Mouse (Mus musculus) liver, adult 2 months (tissue): Measurements from ENCODE around the gene Trim9.

ENCODE experiments used
- CTCF ChIP-seq: fragments of 200-500 bp; IDR thresholded peaks from 2 replicates; pipeline ENCODE4 v1.5.1; 2011; ENCODE audit warnings: low read depth, low read length, control low read depth
- POLR2A ChIP-seq: fragments of 200-500 bp; IDR thresholded peaks from 2 replicates; pipeline ENCODE4 v1.6.1; 2011; ENCODE audit warnings: low read length, control low read depth; ENCODE audit not compliant: insufficient read depth; ENCODE audit errors: extremely low read depth

GRCm38 (mm10) chr12:70329059-70329458 is 18.4 kb downstream of the Trim9 start:
- TF ChIP-seq POLR2A (no peak), CTCF (no peak)
